Mouse (Mus musculus) liver, embryonic 14.5 days (tissue): ENCODE data around the gene Arhgap9.

Experiments
- CTCF ChIP-seq: IDR thresholded peaks from 2 replicates; pipeline ENCODE4 v1.5.1; 2016; ENCODE audit warnings: antibody characterized with exemption, low read depth, control low read depth
- EP300 ChIP-seq: IDR thresholded peaks from 2 replicates; pipeline ENCODE4 v1.6.1; 2016; ENCODE audit warnings: antibody characterized with exemption, low read depth

- TF ChIP-seq CTCF, result 0 out of 2 replicates have a peak, but pooled peaks have one; percentile 10
- no peak for TF ChIP-seq EP300
Observed at GRCm38 (mm10) chr10:127351719-127352118, 30.0 kb downstream of the Arhgap9 start.
